Comparison of ENCODE assay signal across 12 mouse cellular contexts in the genomic region with DNA sequence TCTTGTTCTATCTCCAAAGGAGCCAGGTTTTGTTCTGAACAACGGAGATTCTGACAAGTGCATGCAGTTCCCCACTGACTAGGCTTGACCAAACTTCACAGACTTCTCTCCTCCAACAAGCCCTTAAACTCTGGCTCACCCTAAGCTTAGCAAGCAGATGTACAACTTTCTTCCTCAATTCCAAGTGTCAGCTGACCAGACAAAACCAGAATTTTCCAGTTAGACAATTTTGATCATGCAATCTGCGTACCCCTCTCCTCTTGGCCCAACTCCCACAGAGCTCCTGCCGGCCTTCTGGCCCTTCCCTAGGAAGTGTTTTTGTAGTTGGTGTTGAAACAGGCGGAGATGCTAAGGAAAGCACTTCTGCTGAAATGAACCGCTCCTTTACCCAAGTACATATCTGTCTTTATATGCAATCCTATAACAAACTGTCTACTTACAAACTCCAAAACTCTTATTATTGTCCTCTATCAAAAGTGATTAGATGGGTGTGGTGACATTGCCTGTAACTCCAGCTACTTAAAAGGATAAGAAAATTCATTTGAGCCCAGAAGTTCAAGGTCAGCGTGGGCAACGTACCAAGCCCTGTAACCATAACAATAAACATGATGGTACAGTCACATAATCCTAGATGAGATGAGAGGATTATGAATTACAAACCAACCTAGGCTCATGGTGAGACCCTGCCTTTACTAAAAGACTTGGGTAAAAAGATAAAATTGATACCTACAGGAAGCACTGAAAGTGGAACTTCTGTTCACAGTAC. TPM values are rescaled to one million over a fixed set of nuclear protein-coding genes. Genes with fewer than 3 reads are reported as not detected.
A peak's percentile ranks its signal among the peaks of the same experiment; 100 is the strongest.
DNase-seq lines count a peak whose midpoint lies in the region; ATAC-seq and TF ChIP-seq lines count a peak whose summit lies in the region.
"Had no signal": no experiment of that assay in that cellular context is flagged by ENCODE, and none has a peak within 500 bp of the region (broad histone marks: within the 10 kb centered on the region; RNA-seq: fewer than 3 reads in every experiment).

No protein-coding gene starts in this region.

- WGBS in embryonic facial prominence, embryonic 14.5 days: 65% methylated on average over 7 of the region's 7 CpGs
- 86% methylated on average over 7 of the region's 7 CpGs for WGBS in embryonic facial prominence, embryonic 10.5 days
- 70% methylated on average over 7 of the region's 7 CpGs for WGBS in liver, embryonic 14.5 days (ENCODE audit: insufficient replicate concordance)
- 69% methylated on average over 7 of the region's 7 CpGs for WGBS in liver, embryonic 12.5 days (ENCODE audit: insufficient replicate concordance)
- 74% methylated on average over 7 of the region's 7 CpGs for WGBS in hindbrain, embryonic 13.5 days

- DNase-seq in embryonic facial prominence, embryonic 14.5 days (ENCODE audit: low spot score): peak; percentile 41
- DNase-seq in embryonic facial prominence, embryonic 10.5 days (ENCODE audit: low spot score): no peak
- no peak for DNase-seq in liver, embryonic 14.5 days (ENCODE audit: low read depth in 3 of 3, low spot score in 3 of 3)
- peak; percentile 66 to 77 for DNase-seq in adrenal gland, postnatal 36 days
- no peak for DNase-seq in thymus, postnatal 4 days
- DNase-seq: B cell, adult 2 months; forebrain, postnatal 0 days had no signal

- ATAC-seq in embryonic facial prominence, embryonic 14.5 days (ENCODE audit: low read depth): no peak; the same call in 1 of the 2 replicates
- ATAC-seq in liver, embryonic 14.5 days (ENCODE audit: insufficient read depth): 0 out of 2 replicates have a peak, but pooled peaks have one; percentile 37
- ATAC-seq in liver, embryonic 12.5 days: no peak
- ATAC-seq in megakaryocyte, adult 5-6 weeks (ENCODE audit: poor library complexity, severe bottlenecking): peak; percentile 62; the same call in 1 of the 2 replicates
- ATAC-seq in hindbrain, embryonic 13.5 days (ENCODE audit: low FRiP score): no peak
- ATAC-seq: forebrain, postnatal 0 days had no signal

- no peak overlapping the region for H3K4me3 ChIP-seq in embryonic facial prominence, embryonic 14.5 days (ENCODE audit: low read depth, low read length)
- no peak overlapping the region for H3K4me3 ChIP-seq in embryonic facial prominence, embryonic 10.5 days
- H3K4me3 ChIP-seq in liver, embryonic 14.5 days (ENCODE audit: insufficient read depth in 1 of 2, low read depth in 2 of 2, low read length in 2 of 2): no peak overlapping the region
- no peak overlapping the region for H3K4me3 ChIP-seq in liver, embryonic 12.5 days
- no peak overlapping the region for H3K4me3 ChIP-seq in hindbrain, embryonic 13.5 days
- H3K4me3 ChIP-seq: left cerebral cortex, adult 2 months; midbrain, embryonic 12.5 days had no signal

- TF ChIP-seq EP300 in liver, embryonic 14.5 days (IDR thresholded peaks at IDR 0.05; ENCODE audit: low read depth): no peak

- H3K4me1 ChIP-seq in embryonic facial prominence, embryonic 14.5 days (ENCODE audit: control insufficient read depth, insufficient read depth, low read length): no peaks in the 10 kb centered on the region
- 0 out of 2 replicates have a peak, but pooled peaks cover 8% of the 10 kb centered on the region for H3K4me1 ChIP-seq in embryonic facial prominence, embryonic 10.5 days
- H3K4me1 ChIP-seq in liver, embryonic 14.5 days (replicated peaks; ENCODE audit: control insufficient read depth in 2 of 2, insufficient read depth in 2 of 2, low read length in 1 of 2): peaks cover 0 to 16% of the 10 kb centered on the region in 2 experiments; a peak in 2 of 4 replicates
- H3K4me1 ChIP-seq in liver, embryonic 12.5 days: peaks cover 33% of the 10 kb centered on the region
- peaks cover 34% of the 10 kb centered on the region for H3K4me1 ChIP-seq in hindbrain, embryonic 13.5 days (replicated peaks)

- no peak for TF ChIP-seq CTCF in liver, embryonic 14.5 days (IDR thresholded peaks at IDR 0.05; ENCODE audit: low read depth)

- H3K9me3 ChIP-seq in embryonic facial prominence, embryonic 14.5 days (ENCODE audit: control insufficient read depth, low read length): no peaks in the 10 kb centered on the region
- no peaks in the 10 kb centered on the region for H3K9me3 ChIP-seq in embryonic facial prominence, embryonic 10.5 days
- no peaks in the 10 kb centered on the region for H3K9me3 ChIP-seq in liver, embryonic 14.5 days (ENCODE audit: control insufficient read depth, low read length)
- no peaks in the 10 kb centered on the region for H3K9me3 ChIP-seq in liver, embryonic 12.5 days (replicated peaks)
- H3K9me3 ChIP-seq in hindbrain, embryonic 13.5 days: no peaks in the 10 kb centered on the region
- H3K9me3 ChIP-seq: midbrain, embryonic 12.5 days had no signal

- H3K27me3 ChIP-seq in embryonic facial prominence, embryonic 14.5 days (replicated peaks; ENCODE audit: control insufficient read depth, insufficient read depth, low read length): no peaks in the 10 kb centered on the region
- H3K27me3 ChIP-seq in embryonic facial prominence, embryonic 10.5 days (replicated peaks; ENCODE audit: low read depth, poor library complexity, severe bottlenecking): no peaks in the 10 kb centered on the region
- H3K27me3 ChIP-seq in liver, embryonic 14.5 days (ENCODE audit: control insufficient read depth, insufficient read depth, low read length): no peaks in the 10 kb centered on the region
- H3K27me3 ChIP-seq in liver, embryonic 12.5 days (replicated peaks): no peaks in the 10 kb centered on the region
- no peaks in the 10 kb centered on the region for H3K27me3 ChIP-seq in hindbrain, embryonic 13.5 days
- H3K27me3 ChIP-seq: midbrain, embryonic 12.5 days had no signal

- no peaks in the 10 kb centered on the region for H3K36me3 ChIP-seq in embryonic facial prominence, embryonic 14.5 days (ENCODE audit: control insufficient read depth, insufficient read depth, low read length)
- H3K36me3 ChIP-seq in embryonic facial prominence, embryonic 10.5 days (replicated peaks): no peaks in the 10 kb centered on the region
- H3K36me3 ChIP-seq in liver, embryonic 14.5 days (replicated peaks; ENCODE audit: control insufficient read depth, insufficient read depth, low read depth): no peaks in the 10 kb centered on the region
- no peaks in the 10 kb centered on the region for H3K36me3 ChIP-seq in liver, embryonic 12.5 days
- H3K36me3 ChIP-seq in hindbrain, embryonic 13.5 days: no peaks in the 10 kb centered on the region
- H3K36me3 ChIP-seq: midbrain, embryonic 12.5 days had no signal

- no peak overlapping the region for H3K4me2 ChIP-seq in embryonic facial prominence, embryonic 14.5 days (ENCODE audit: low read depth, low read length)
- H3K4me2 ChIP-seq in liver, embryonic 14.5 days (ENCODE audit: low read depth): no peak overlapping the region
- H3K4me2 ChIP-seq in liver, embryonic 12.5 days: no peak overlapping the region
- no peak overlapping the region for H3K4me2 ChIP-seq in hindbrain, embryonic 13.5 days
- H3K4me2 ChIP-seq: midbrain, embryonic 12.5 days had no signal

- H3K9ac ChIP-seq in embryonic facial prominence, embryonic 14.5 days (ENCODE audit: low read depth, low read length): no peak overlapping the region
- H3K9ac ChIP-seq in liver, embryonic 14.5 days (replicated peaks): no peak overlapping the region
- no peak overlapping the region for H3K9ac ChIP-seq in liver, embryonic 12.5 days
- H3K9ac ChIP-seq in hindbrain, embryonic 13.5 days: no peak overlapping the region
- H3K9ac ChIP-seq: forebrain, postnatal 0 days; midbrain, embryonic 12.5 days had no signal

- H3K27ac ChIP-seq in embryonic facial prominence, embryonic 14.5 days (replicated peaks; ENCODE audit: low read depth, low read length): no peak overlapping the region
- H3K27ac ChIP-seq in embryonic facial prominence, embryonic 10.5 days (replicated peaks): no peak overlapping the region
- no peak overlapping the region for H3K27ac ChIP-seq in liver, embryonic 14.5 days
- no peak overlapping the region for H3K27ac ChIP-seq in liver, embryonic 12.5 days
- H3K27ac ChIP-seq in hindbrain, embryonic 13.5 days: no peak overlapping the region
- H3K27ac ChIP-seq: left cerebral cortex, adult 2 months; midbrain, embryonic 12.5 days had no signal

RNA-seq across cellular contexts. Expression of a gene that starts 10.4 kb away (rescaled TPM):
- 38.7 and 39.8 TPM in 2 replicates for polyA plus RNA-seq in embryonic facial prominence, embryonic 14.5 days (2014; fragmentation: Nextera tagmentation; extraction: Ambion mirVana)
- polyA plus RNA-seq in embryonic facial prominence, embryonic 10.5 days (2016; fragmentation: Nextera tagmentation; extraction: Ambion mirVana): 27.1 and 27.8 TPM in 2 replicates
- 3.9 and 6.2 TPM in 2 replicates for polyA plus RNA-seq in liver, embryonic 14.5 days (2012; rRNA removed)
- 6.9 and 8.5 TPM in 2 replicates for polyA plus RNA-seq in liver, embryonic 14.5 days (2014; fragmentation: Nextera tagmentation; extraction: Ambion mirVana)
- polyA plus RNA-seq in liver, embryonic 12.5 days (2016; fragmentation: Nextera tagmentation; extraction: Ambion mirVana): 12.6 and 13.1 TPM in 2 replicates
- total RNA-seq in adrenal gland, postnatal 36 days (2021): 10 to 100 TPM; 91.4 to 97.7 TPM
- total RNA-seq in megakaryocyte, adult 5-6 weeks (2015): 15.0 and 15.5 TPM in 2 replicates
- total RNA-seq in megakaryocyte, adult 5-6 weeks (2017): 18.3 and 25.7 TPM in 2 replicates
- 20.6 and 22.3 TPM in 2 replicates for polyA plus RNA-seq in hindbrain, embryonic 13.5 days (2015; fragmentation: Nextera tagmentation; extraction: Ambion mirVana)

Comparison
In these comparisons a context has a peak if more than half of its experiments do, and no peak if none do; other contexts are left out.
1. ATAC-seq: peak in liver, embryonic 14.5 days (single experiment) and megakaryocyte, adult 5-6 weeks (single experiment); none in embryonic facial prominence, embryonic 14.5 days (single experiment), liver, embryonic 12.5 days (single experiment) and hindbrain, embryonic 13.5 days (single experiment).
2. DNase-seq: peak in embryonic facial prominence, embryonic 14.5 days (single experiment) and adrenal gland, postnatal 36 days (2 of 2); none in embryonic facial prominence, embryonic 10.5 days (single experiment), liver, embryonic 14.5 days (0 of 3) and thymus, postnatal 4 days (single experiment).